ENCODE assay signal across 7 mouse cellular contexts in genomic region chr11:119602763-119603526, GRCm38 (mm10). TPM values are rescaled to one million over a fixed set of nuclear protein-coding genes. Genes with fewer than 3 reads are reported as not detected.
A peak's percentile ranks its signal among the peaks of the same experiment; 100 is the strongest.
DNase-seq lines count a peak whose midpoint lies in the region; ATAC-seq lines count a peak whose summit lies in the region.

Rptor (plus strand) TSS chr11:119602905.

- H3K36me3 ChIP-seq in embryonic facial prominence, embryonic 11.5 days (replicated peaks; ENCODE audit: control insufficient read depth, insufficient read depth, low read depth, low read length): no peaks in the 10 kb centered on the region
- H3K36me3 ChIP-seq in limb, embryonic 10.5 days: peaks cover 23% of the 10 kb centered on the region
- 0 out of 2 replicates have a peak, but pooled peaks cover 5% of the 10 kb centered on the region for H3K36me3 ChIP-seq in midbrain, embryonic 13.5 days

- peak; percentile 98 for DNase-seq in adrenal gland, postnatal 14 days
- peak; percentile 99 for DNase-seq in embryonic facial prominence, embryonic 11.5 days (ENCODE audit: low spot score)
- DNase-seq in kidney, adult 11 months: peak; percentile 97
- DNase-seq in limb, embryonic 10.5 days (ENCODE audit: low spot score): peak; percentile 97
- peak; percentile 89 for DNase-seq in spleen, adult 12 weeks (ENCODE audit: low spot score)

- under 1% methylated on average over 53 of the region's 63 CpGs for WGBS in embryonic facial prominence, embryonic 11.5 days
- WGBS in limb, embryonic 10.5 days: under 1% methylated on average over 63 of the region's 63 CpGs
- WGBS in midbrain, embryonic 13.5 days: under 1% methylated on average over 55 of the region's 63 CpGs

- peak within 1 kb of the TSS; percentile 70 for H3K4me3 ChIP-seq in embryonic facial prominence, embryonic 11.5 days (ENCODE audit: low read depth, low read length)
- H3K4me3 ChIP-seq in limb, embryonic 10.5 days: peak within 1 kb of the TSS; percentile 93
- peak within 1 kb of the TSS; percentile 98 for H3K4me3 ChIP-seq in midbrain, embryonic 13.5 days (replicated peaks)

- no peaks in the 10 kb centered on the region for H3K4me1 ChIP-seq in embryonic facial prominence, embryonic 11.5 days (ENCODE audit: control insufficient read depth, insufficient read depth, low read length)
- H3K4me1 ChIP-seq in limb, embryonic 10.5 days: peaks cover 21% of the 10 kb centered on the region
- H3K4me1 ChIP-seq in midbrain, embryonic 13.5 days (replicated peaks): peaks cover 17% of the 10 kb centered on the region

- no peaks in the 10 kb centered on the region for H3K27me3 ChIP-seq in embryonic facial prominence, embryonic 11.5 days (ENCODE audit: control insufficient read depth, insufficient read depth, low read length)
- H3K27me3 ChIP-seq in limb, embryonic 10.5 days (ENCODE audit: low read depth, poor library complexity, severe bottlenecking): no peaks in the 10 kb centered on the region
- no peaks in the 10 kb centered on the region for H3K27me3 ChIP-seq in midbrain, embryonic 13.5 days

- no peaks in the 10 kb centered on the region for H3K9me3 ChIP-seq in embryonic facial prominence, embryonic 11.5 days (replicated peaks; ENCODE audit: control insufficient read depth, low read length)
- no peaks in the 10 kb centered on the region for H3K9me3 ChIP-seq in limb, embryonic 10.5 days (replicated peaks)
- no peaks in the 10 kb centered on the region for H3K9me3 ChIP-seq in midbrain, embryonic 13.5 days

- peak within 1 kb of the TSS; percentile 74 for H3K4me2 ChIP-seq in embryonic facial prominence, embryonic 11.5 days (ENCODE audit: low read depth, low read length)
- H3K4me2 ChIP-seq in midbrain, embryonic 13.5 days (replicated peaks): peak within 1 kb of the TSS; percentile 67

- H3K27ac ChIP-seq in embryonic facial prominence, embryonic 11.5 days (replicated peaks; ENCODE audit: low read depth, low read length): peak within 1 kb of the TSS; percentile 77
- peak within 1 kb of the TSS; percentile 93 for H3K27ac ChIP-seq in limb, embryonic 10.5 days
- H3K27ac ChIP-seq in midbrain, embryonic 13.5 days: peak within 1 kb of the TSS; percentile 86

- H3K9ac ChIP-seq in embryonic facial prominence, embryonic 11.5 days (replicated peaks; ENCODE audit: low read length): peak within 1 kb of the TSS; percentile 79
- H3K9ac ChIP-seq in midbrain, embryonic 13.5 days (replicated peaks): peak within 1 kb of the TSS; percentile 97

- ATAC-seq in embryonic facial prominence, embryonic 11.5 days (replicated peaks; ENCODE audit: insufficient number of reproducible peaks, low FRiP score, low TSS enrichment, low read depth): peak; percentile 96
- ATAC-seq in granulocyte monocyte progenitor cell, adult 5-6 weeks (replicated peaks; ENCODE audit: poor library complexity, severe bottlenecking): peak; percentile 100
- peak; percentile 99 for ATAC-seq in midbrain, embryonic 13.5 days

RNA-seq across cellular contexts. Expression of gene Rptor, which starts in this region (rescaled TPM):
- total RNA-seq in adrenal gland, postnatal 14 days (2021): 45.5 and 47.9 TPM in 2 replicates
- 10.1 and 10.4 TPM in 2 replicates for polyA plus RNA-seq in embryonic facial prominence, embryonic 11.5 days (2014; fragmentation: Nextera tagmentation; extraction: Ambion mirVana)
- 23.8 and 33.0 TPM in 2 replicates for total RNA-seq in granulocyte monocyte progenitor cell, adult 5-6 weeks (2014; fragmentation: Nextera tagmentation)
- 13.7 and 20.9 TPM in 2 replicates for total RNA-seq in granulocyte monocyte progenitor cell, adult 5-6 weeks (2017)
- 17.4 and 17.9 TPM in 2 replicates for polyA plus RNA-seq in limb, embryonic 10.5 days (2016; fragmentation: Nextera tagmentation; extraction: Ambion mirVana)
- 9.7 and 11.7 TPM in 2 replicates for polyA plus RNA-seq in midbrain, embryonic 13.5 days (2015; fragmentation: Nextera tagmentation; extraction: Ambion mirVana)

Comparison
In these comparisons a context has a peak if more than half of its experiments do, and no peak if none do; other contexts are left out.
1. Peak in every context shown above with its lines: DNase-seq, ATAC-seq, H3K4me3 ChIP-seq and H3K27ac ChIP-seq.